Mouse (Mus musculus) ovary, adult 18-20 months (tissue): ENCODE data around the gene Specc1l.
A peak's percentile ranks its signal among the peaks of the same experiment; 100 is the strongest.

Experiments
- DNase-seq: peaks from one replicate; pipeline ENCODE4 v3.0.0; 2022; ENCODE audit warnings: low spot score, mixed read lengths

The Specc1l gene

GRCm38 (mm10) chr10:75211807-75212645 lies at the start of gene Specc1l:
Gene Specc1l (plus strand): TSS chr10:75212073.
- peak; percentile 96 for DNase-seq

- DNase-seq, result no peak
Measured at GRCm38 (mm10) chr10:75165825-75166481, 45.9 kb upstream of the Specc1l start.

GRCm38 (mm10) chr10:75166601-75167000 lies 45.3 kb upstream of the Specc1l start:
- no peak for DNase-seq

GRCm38 (mm10) chr10:75170207-75170850 lies 41.5 kb upstream of the Specc1l start:
- DNase-seq, result no peak

GRCm38 (mm10) chr10:75173056-75173455 lies 38.8 kb upstream of the Specc1l start:
- DNase-seq, result no peak

GRCm38 (mm10) chr10:75173712-75174111 lies 38.2 kb upstream of the Specc1l start:
- no peak for DNase-seq

DNA sequence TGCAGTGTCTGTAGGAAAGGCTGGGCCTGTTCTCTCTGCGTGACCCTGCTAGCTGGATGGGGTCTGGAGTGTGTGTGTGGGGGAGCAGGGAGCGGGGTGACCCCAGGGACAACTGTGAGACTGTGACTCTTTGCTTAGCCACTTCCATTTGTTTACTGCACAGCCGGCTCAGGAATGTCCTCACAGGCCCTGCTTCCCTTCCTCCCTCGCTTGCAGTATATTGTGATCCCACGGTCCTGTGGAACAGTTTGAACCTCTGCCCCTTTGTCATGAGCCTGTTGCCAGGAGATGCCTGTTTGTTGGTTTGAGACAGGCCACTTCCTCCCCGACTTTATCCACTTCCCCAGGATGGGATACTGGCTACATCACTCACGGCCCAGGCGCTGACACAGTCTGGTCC lies 35.4 kb upstream of the Specc1l start:
- DNase-seq, result no peak

DNA sequence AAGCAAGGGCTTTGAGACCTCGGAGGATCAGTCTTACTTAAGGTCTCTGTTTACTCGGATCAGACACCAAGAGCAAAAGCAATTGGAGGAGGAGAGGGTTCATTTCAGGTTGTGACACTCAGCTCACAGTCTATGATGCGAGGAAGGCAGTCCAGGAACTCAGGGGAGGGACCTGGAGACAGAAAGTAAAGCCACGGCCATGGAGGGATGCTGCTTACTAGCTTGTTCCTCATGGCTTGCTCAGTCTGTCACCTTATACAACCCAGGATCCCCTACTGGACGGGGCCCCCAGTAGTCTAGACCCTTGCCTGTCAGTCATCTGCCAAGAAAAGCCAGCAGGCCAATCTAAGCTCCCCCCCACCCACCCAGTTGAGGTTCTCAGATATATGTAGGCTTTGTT lies 33.0 kb upstream of the Specc1l start:
- DNase-seq, result no peak

GRCm38 (mm10) chr10:75182151-75182774 lies 29.6 kb upstream of the Specc1l start:
- peak; percentile 48 for DNase-seq

DNA sequence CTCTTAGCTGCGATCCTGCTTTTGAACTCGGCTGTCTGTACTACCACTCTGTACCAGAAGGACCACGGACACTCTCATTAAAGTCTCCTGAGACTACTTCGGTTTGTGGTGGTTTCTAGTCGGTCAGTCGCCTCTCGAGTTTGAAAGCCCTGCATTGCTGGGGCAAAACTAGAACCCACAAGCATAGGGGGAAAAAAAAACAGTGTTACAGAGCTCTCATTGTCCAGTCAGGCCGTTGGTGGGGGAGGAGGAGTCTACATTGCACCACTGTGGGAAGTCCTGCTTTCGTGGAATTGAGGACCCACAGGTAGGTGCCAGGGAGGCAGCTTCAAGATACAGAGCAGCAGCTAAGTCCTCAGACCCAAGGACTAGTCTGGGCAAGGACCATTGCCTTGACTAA lies 27.0 kb upstream of the Specc1l start:
- DNase-seq, result no peak

- no peak for DNase-seq
Measured at GRCm38 (mm10) chr10:75186551-75186950, 25.3 kb upstream of the Specc1l start.

DNA sequence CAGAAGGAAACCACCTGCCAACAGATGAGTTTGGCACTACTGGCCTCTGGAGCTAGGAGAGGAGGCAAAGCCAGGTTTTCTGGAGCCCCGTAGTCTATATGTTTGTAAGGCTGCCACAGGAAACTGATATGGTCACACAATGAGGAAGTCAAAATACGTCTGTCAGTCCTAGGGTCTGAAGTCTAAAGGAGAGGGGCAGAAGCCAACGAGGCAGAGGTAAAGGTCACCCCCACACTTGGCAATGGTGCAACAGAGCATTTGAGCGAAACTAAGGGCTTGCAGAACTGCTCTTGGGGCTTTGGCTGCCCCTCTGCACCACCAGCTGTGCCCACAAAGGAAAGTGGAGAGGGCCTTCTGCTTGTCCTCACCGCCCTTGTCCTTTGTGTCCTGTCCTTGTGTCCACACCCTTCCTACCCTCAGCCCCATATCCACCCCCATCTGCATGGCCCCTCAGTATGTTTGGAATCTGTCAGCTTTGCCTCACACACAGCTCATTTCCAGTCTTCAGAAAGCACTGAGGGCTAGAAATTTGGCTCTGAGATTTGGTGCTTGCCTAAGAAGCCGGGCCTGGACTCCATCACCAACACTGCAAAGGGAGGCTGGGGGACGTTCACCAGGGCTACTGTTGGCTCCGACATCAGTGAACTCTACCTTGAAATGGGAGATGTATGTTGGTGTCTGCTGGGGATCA lies 24.4 kb upstream of the Specc1l start:
- no peak for DNase-seq

GRCm38 (mm10) chr10:75191647-75192046 lies 20.2 kb upstream of the Specc1l start:
- DNase-seq, result no peak

DNA sequence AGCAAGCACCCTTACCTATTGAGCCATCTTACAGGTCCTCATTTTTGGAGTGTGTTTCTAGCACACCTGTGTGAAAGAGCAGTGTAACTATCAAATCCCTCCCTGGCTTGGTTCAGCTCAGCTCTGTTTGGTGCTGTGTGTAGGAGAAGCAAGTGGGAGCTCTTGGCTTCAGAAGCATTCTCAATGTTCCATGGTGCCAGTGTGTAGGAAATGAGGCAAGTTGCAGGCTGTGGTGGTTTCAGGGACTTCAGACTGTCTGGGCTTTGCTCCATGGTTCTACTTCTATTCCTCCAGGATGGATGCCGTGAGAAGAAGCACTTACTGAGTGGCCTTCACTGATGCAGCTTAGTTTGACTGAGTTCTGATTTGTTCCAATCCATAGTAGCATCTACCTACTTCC lies 14.1 kb upstream of the Specc1l start:
- DNase-seq, result no peak

- DNase-seq, result no peak
Measured at GRCm38 (mm10) chr10:75200733-75201132, 11.1 kb upstream of the Specc1l start.

- DNase-seq, result no peak
Measured at GRCm38 (mm10) chr10:75206192-75206591, 5.7 kb upstream of the Specc1l start.

DNA sequence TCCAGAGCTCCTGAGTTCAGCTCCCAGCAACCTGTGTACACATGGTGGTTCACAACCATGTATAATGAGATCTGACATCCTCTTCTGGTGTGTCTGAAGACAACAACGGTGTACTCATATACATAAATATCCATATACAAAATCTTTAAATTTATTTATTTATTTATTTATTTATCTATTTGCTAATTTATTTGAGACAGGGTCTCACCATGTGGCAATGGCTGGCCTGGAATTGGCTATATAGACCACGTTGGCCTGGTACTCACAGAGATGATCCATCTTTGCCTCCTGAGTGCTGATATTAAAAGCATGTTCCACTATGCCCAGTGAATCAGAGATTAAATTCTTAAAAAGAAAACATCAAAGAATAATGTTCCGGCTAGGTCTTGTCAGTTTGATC lies 1.0 kb upstream of the Specc1l start:
- DNase-seq, result no peak

GRCm38 (mm10) chr10:75212981-75213380 lies 1.1 kb downstream of the Specc1l start:
- no peak for DNase-seq

GRCm38 (mm10) chr10:75220722-75221121 lies 8.8 kb downstream of the Specc1l start:
- no peak for DNase-seq

DNA sequence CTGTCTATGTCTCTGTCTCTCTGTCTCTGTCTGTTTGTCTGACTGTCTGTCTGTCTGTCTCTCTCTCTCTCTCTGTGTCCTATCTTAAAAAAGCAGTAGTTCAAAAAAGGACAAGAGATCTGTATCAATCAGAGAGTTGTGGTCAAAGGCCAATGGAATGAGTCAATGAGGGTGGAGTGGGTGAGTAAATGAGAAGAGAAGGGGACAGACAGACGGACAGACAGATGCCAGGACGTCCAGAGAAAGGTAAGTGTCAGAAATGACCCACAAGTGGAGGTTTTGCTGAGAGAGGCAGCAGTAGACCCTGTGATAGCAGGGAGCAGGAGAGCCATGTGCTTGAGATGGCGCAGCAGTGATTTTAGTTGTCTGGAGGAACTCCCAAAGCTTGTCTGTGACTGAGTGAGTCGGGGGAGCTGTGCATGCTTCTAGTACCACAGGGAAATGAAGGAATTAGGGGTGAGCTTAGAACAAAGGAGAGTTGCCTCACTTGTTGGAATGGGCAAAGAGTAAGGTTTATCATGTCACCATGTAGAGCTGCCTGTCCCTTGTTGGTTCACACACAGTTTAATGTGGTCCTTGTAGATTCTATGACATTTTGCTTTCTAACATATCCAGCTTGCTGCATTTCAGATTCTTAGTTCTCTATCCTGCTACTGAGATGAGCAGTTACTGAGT lies 10.2 kb downstream of the Specc1l start:
- no peak for DNase-seq

DNA sequence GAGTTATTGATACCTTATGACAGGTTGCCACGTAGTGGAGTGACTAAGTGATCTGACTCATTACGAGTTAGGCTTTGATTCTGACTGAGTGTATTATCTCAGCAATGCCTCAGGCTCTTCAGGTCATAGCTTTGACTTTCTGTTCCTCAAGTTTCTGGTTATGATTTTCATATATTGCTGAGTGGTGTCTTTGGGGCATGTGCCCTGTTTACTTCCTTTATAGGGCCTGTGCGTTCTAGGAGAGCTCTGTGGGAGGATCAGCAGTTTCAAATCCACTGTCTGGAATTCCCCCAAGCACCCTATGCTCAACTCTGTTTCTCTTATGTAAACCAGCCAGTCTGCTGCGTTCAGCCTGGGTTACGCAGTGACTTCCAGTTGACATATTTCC lies 10.7 kb downstream of the Specc1l start:
- no peak for DNase-seq
